29 mouse cellular contexts compared by ENCODE assay signal in the genomic region with DNA sequence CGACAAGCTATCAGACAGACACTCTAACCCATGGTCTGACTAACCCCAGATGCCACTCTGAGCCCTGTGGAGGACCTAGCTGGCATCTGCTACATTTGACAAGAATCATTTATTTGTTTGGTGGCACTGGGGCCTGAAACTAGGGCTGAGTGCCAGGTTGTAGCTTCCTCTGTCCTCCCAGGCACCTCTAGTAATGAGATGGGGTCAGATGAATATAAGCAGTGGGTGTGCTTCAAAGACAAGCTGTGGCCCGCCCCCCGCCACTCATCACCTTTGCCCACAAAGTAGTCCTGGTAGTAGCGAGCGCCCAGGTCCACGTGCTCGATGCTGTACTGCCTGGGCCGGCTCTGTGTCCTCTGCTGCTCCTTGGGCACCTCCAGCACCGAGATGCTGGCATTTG.
"Had no signal": no experiment of that assay in that cellular context is flagged by ENCODE, and none has a peak within 500 bp of the region (broad histone marks: within the 10 kb centered on the region; RNA-seq: fewer than 3 reads in every experiment).

No protein-coding gene starts in this region.

- ATAC-seq: hindbrain, embryonic 16.5 days; inflammation-experienced regulatory T-cells, adult 6 months; intestine, embryonic 15.5 days; liver, postnatal 0 days had no signal

- H3K4me2 ChIP-seq: heart, embryonic 11.5 days; heart, embryonic 13.5 days; heart, embryonic 15.5 days; hindbrain, embryonic 12.5 days; hindbrain, embryonic 14.5 days; intestine, embryonic 15.5 days; kidney, embryonic 15.5 days; limb, embryonic 12.5 days; liver, embryonic 11.5 days; liver, embryonic 13.5 days; liver, embryonic 15.5 days had no signal

- DNase-seq: gastrocnemius, adult 2 months; gastrocnemius, postnatal 10 days; gastrocnemius, postnatal 25 days; heart, adult 2 months; heart, postnatal 4 days; kidney, adult 11 months; kidney, adult 2 months; kidney, adult 9 months; kidney, postnatal 14 days; kidney, postnatal 36 days; liver; liver, embryonic 13.5 days; liver, postnatal 0 days had no signal

- H3K9me3 ChIP-seq: heart, embryonic 15.5 days; hindbrain, embryonic 12.5 days; intestine, embryonic 15.5 days; kidney, embryonic 15.5 days; limb, embryonic 10.5 days; limb, embryonic 12.5 days; liver, embryonic 13.5 days had no signal

- H3K27me3 ChIP-seq: hindbrain, embryonic 12.5 days; intestine, embryonic 15.5 days; kidney, embryonic 15.5 days; limb, embryonic 12.5 days; liver, embryonic 13.5 days; liver, embryonic 15.5 days had no signal

- H3K27ac ChIP-seq: gastrocnemius, adult 2 months; heart, adult 2 months; heart, embryonic 13.5 days; heart, embryonic 15.5 days; hindbrain, embryonic 10.5 days; hindbrain, embryonic 12.5 days; hindbrain, embryonic 14.5 days; intestine, embryonic 15.5 days; kidney, embryonic 15.5 days; kidney, postnatal 0 days; left cerebral cortex, adult 2 months; limb, embryonic 10.5 days; limb, embryonic 12.5 days; liver, embryonic 13.5 days; liver, embryonic 15.5 days had no signal

- H3K4me3 ChIP-seq: gastrocnemius, adult 2 months; heart, adult 2 months; heart, embryonic 13.5 days; heart, embryonic 15.5 days; hindbrain, embryonic 10.5 days; hindbrain, embryonic 12.5 days; intestine, embryonic 15.5 days; kidney, embryonic 15.5 days; left cerebral cortex, adult 2 months; limb, embryonic 10.5 days; limb, embryonic 12.5 days; liver, embryonic 13.5 days; liver, embryonic 15.5 days had no signal

- H3K4me1 ChIP-seq: hindbrain, embryonic 10.5 days; hindbrain, embryonic 12.5 days; intestine, embryonic 15.5 days; kidney, embryonic 15.5 days; limb, embryonic 10.5 days; limb, embryonic 12.5 days; liver, embryonic 13.5 days; liver, embryonic 15.5 days had no signal

- H3K9ac ChIP-seq: heart, embryonic 13.5 days; heart, embryonic 15.5 days; hindbrain, embryonic 12.5 days; hindbrain, embryonic 14.5 days; intestine, embryonic 15.5 days; kidney, embryonic 15.5 days; limb, embryonic 12.5 days; liver, embryonic 13.5 days; liver, embryonic 15.5 days; liver, postnatal 0 days had no signal
